Mouse (Mus musculus): ENCODE results near the gene Olfr1459. TPM values are rescaled to one million over a fixed set of nuclear protein-coding genes. Genes with fewer than 3 reads are reported as not detected.

The Olfr1459 gene
- not detected for polyA plus RNA-seq (2014; fragmentation: Illumina TruSeq; extraction: RNeasy Lipid Tissue Mini Kit (QIAGEN cat#74804); ENCODE audit: low read depth, low replicate concordance)

DNA sequence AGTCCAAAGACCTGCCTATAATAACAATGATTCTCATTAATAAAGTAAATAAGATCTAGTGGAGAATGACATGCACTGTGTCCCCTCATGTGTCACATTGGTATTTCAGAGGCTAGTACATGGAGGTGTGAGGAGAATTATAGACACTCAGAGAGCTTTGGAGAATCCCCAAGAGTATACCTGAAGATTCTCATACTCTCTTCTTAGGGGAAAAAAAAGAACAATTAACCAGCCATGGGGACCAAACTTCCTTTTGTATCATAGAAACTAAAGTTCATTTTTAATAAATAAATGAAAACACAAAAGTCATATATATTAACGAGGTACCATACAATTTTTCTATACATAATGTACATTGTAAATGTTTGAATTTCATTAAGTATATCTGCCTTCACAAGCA lies at the start of gene Olfr1459:
Gene Olfr1459 (minus strand): TSS at position 101 of the 400 bp plus-strand sequence.

DNA sequence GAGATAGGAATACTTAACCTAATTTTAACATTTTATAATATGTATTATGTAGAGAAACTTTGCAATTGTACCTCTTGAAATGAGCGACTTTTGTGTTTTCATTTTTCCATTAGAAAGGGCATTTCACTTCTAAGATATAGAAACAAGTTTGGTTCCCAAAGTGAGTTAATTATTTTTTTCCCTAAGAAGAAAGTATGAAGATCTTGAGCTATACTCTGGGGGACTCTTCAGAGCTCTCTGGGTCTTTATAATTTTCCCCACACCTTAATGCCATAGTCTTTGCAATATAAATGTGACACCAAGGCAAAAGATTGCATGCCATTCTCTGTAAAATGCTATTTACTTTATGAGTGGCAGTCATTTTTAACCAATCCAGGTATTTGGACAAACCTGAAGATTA lies 36.1 kb upstream of the Olfr1459 start, which contains the start of gene Olfr1462:
Gene Olfr1462 (plus strand): TSS at position 301 of the 400 bp plus-strand sequence.

DNA sequence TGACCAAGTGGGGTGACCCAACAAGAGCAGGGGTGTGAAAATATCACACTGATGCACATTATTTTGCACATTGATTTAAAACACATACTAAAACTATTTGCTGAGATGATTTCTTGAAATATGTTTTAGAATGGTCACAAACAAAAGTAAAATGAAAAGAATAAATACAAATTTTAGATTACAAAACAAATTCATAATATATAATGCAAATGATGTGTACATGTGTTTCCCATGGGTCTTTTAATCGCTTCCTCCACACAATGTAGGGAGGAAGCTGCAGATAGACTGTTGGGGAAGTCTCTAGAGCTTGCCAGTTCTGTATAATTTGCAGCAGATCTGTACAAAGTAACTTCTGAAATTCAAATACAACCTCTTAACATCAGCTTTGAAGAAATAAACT lies 13.4 kb upstream of the Olfr1459 start, which contains the start of gene Olfr1461:
Gene Olfr1461 (plus strand): TSS at position 301 of the 400 bp plus-strand sequence.

DNA sequence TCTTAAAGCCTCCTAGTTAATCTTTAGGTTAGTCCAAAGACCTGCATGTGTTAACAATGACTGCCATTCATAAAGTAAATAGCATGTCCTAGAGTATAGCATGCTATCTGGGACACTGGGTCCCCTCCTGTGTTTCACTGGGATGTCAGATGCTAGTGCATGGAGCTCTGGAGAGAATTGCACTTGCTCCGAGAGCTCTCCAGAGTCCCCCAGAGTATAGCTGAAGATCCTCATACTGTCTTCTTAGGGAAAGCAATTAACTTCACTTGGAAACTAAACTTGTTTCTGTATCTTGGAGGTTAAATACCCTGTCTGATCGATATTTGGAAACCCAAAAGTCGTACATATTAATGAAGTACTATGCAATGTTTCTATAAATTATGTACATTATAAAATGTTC lies 42.7 kb downstream of the Olfr1459 start, which contains the start of gene Olfr1458:
Gene Olfr1458 (minus strand): TSS at position 101 of the 400 bp plus-strand sequence.

DNA sequence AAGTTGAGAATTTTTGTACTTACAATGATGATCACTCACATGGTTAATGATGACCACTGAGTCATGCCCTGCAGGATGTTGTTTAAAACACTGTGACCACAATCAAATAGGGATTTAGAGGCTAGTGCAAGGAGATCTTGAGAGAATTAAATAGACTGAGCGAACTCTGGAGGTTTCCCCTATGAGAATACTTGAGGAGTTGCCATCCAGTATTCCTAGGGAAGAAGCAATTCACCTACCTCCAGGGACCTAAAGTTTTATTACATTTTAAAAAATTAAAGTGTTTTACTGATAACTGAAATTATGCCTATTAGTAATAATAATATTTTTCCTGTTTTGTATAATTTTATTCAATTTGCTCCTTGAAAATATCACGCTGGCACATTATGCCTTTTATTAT lies 51.6 kb downstream of the Olfr1459 start, which contains the start of gene Olfr1457:
Gene Olfr1457 (minus strand): TSS at position 101 of the 400 bp plus-strand sequence.

Other genes with a start within 250 kb of the Olfr1459 start
- gene Olfr1447, start 245.8 kb downstream of the Olfr1459 start, polyA plus RNA-seq (2014; fragmentation: Illumina TruSeq; extraction: RNeasy Lipid Tissue Mini Kit (QIAGEN cat#74804); ENCODE audit: low read depth, low replicate concordance) = not detected
- gene Olfr1448, start 225.1 kb downstream of the Olfr1459 start, polyA plus RNA-seq (2014; fragmentation: Illumina TruSeq; extraction: RNeasy Lipid Tissue Mini Kit (QIAGEN cat#74804); ENCODE audit: low read depth, low replicate concordance) = not detected
- gene Olfr1449, start 218.7 kb downstream of the Olfr1459 start, polyA plus RNA-seq (2014; fragmentation: Illumina TruSeq; extraction: RNeasy Lipid Tissue Mini Kit (QIAGEN cat#74804); ENCODE audit: low read depth, low replicate concordance) = not detected
- gene Olfr1450, start 199.3 kb downstream of the Olfr1459 start, polyA plus RNA-seq (2014; fragmentation: Illumina TruSeq; extraction: RNeasy Lipid Tissue Mini Kit (QIAGEN cat#74804); ENCODE audit: low read depth, low replicate concordance) = not detected
- gene Olfr1451, start 154.5 kb downstream of the Olfr1459 start, polyA plus RNA-seq (2014; fragmentation: Illumina TruSeq; extraction: RNeasy Lipid Tissue Mini Kit (QIAGEN cat#74804); ENCODE audit: low read depth, low replicate concordance) = not detected
- gene Olfr1453, start 121.2 kb downstream of the Olfr1459 start, polyA plus RNA-seq (2014; fragmentation: Illumina TruSeq; extraction: RNeasy Lipid Tissue Mini Kit (QIAGEN cat#74804); ENCODE audit: low read depth, low replicate concordance) = not detected
- not detected for gene Olfr1454, start 88.9 kb downstream of the Olfr1459 start, polyA plus RNA-seq (2014; fragmentation: Illumina TruSeq; extraction: RNeasy Lipid Tissue Mini Kit (QIAGEN cat#74804); ENCODE audit: low read depth, low replicate concordance)
- not detected for gene Olfr1457, start 51.7 kb downstream of the Olfr1459 start, polyA plus RNA-seq (2014; fragmentation: Illumina TruSeq; extraction: RNeasy Lipid Tissue Mini Kit (QIAGEN cat#74804); ENCODE audit: low read depth, low replicate concordance)
- not detected for gene Olfr1458, start 42.8 kb downstream of the Olfr1459 start, polyA plus RNA-seq (2014; fragmentation: Illumina TruSeq; extraction: RNeasy Lipid Tissue Mini Kit (QIAGEN cat#74804); ENCODE audit: low read depth, low replicate concordance)
- gene Olfr1461, start 13.5 kb upstream of the Olfr1459 start, polyA plus RNA-seq (2014; fragmentation: Illumina TruSeq; extraction: RNeasy Lipid Tissue Mini Kit (QIAGEN cat#74804); ENCODE audit: low read depth, low replicate concordance) = not detected
- not detected for gene Olfr1462, start 36.2 kb upstream of the Olfr1459 start, polyA plus RNA-seq (2014; fragmentation: Illumina TruSeq; extraction: RNeasy Lipid Tissue Mini Kit (QIAGEN cat#74804); ENCODE audit: low read depth, low replicate concordance)
- not detected for gene Olfr1463, start 81.8 kb upstream of the Olfr1459 start, polyA plus RNA-seq (2014; fragmentation: Illumina TruSeq; extraction: RNeasy Lipid Tissue Mini Kit (QIAGEN cat#74804); ENCODE audit: low read depth, low replicate concordance)
- gene Olfr1465, start 166.0 kb upstream of the Olfr1459 start, polyA plus RNA-seq (2014; fragmentation: Illumina TruSeq; extraction: RNeasy Lipid Tissue Mini Kit (QIAGEN cat#74804); ENCODE audit: low read depth, low replicate concordance) = not detected
- gene Olfr1466, start 189.3 kb upstream of the Olfr1459 start, polyA plus RNA-seq (2014; fragmentation: Illumina TruSeq; extraction: RNeasy Lipid Tissue Mini Kit (QIAGEN cat#74804); ENCODE audit: low read depth, low replicate concordance) = not detected
- not detected for gene Olfr1467, start 212.7 kb upstream of the Olfr1459 start, polyA plus RNA-seq (2014; fragmentation: Illumina TruSeq; extraction: RNeasy Lipid Tissue Mini Kit (QIAGEN cat#74804); ENCODE audit: low read depth, low replicate concordance)